Comparison of ENCODE assay signal across 31 mouse cellular contexts in genomic region chr12:82776686-82777085, GRCm38 (mm10).
"Had no signal": no experiment of that assay in that cellular context is flagged by ENCODE, and none has a peak within 500 bp of the region (broad histone marks: within the 10 kb centered on the region; RNA-seq: fewer than 3 reads in every experiment).

No protein-coding gene starts in this region.

- DNase-seq: left cerebral cortex, postnatal 4 days; liver; liver, embryonic 13.5 days; liver, postnatal 0 days; lung, adult 18-20 months; lung, adult 2 months; lung, embryonic 14.5 days; lung, postnatal 10 days; lung, postnatal 14 days; lung, postnatal 36 days; lung, postnatal 4 days had no signal

- H3K4me2 ChIP-seq: limb, embryonic 12.5 days; limb, embryonic 13.5 days; limb, embryonic 15.5 days; liver, embryonic 11.5 days; liver, embryonic 12.5 days; liver, embryonic 13.5 days; liver, embryonic 15.5 days; lung, embryonic 14.5 days; lung, embryonic 15.5 days; midbrain, embryonic 11.5 days; midbrain, embryonic 12.5 days; midbrain, embryonic 13.5 days; midbrain, embryonic 15.5 days; neural tube, embryonic 12.5 days had no signal

- H3K27me3 ChIP-seq: limb, embryonic 12.5 days; limb, embryonic 13.5 days; limb, embryonic 15.5 days; liver, embryonic 12.5 days; liver, embryonic 13.5 days; liver, embryonic 15.5 days; lung, embryonic 15.5 days; megakaryocyte, embryonic 14.5 days; midbrain, embryonic 12.5 days; midbrain, embryonic 13.5 days; midbrain, embryonic 15.5 days; neural tube, embryonic 12.5 days had no signal

- H3K4me1 ChIP-seq: limb, embryonic 10.5 days; limb, embryonic 12.5 days; limb, embryonic 13.5 days; limb, embryonic 15.5 days; liver, embryonic 12.5 days; liver, embryonic 13.5 days; liver, embryonic 15.5 days; lung, embryonic 15.5 days; megakaryocyte, embryonic 14.5 days; midbrain, embryonic 10.5 days; midbrain, embryonic 12.5 days; midbrain, embryonic 13.5 days; midbrain, embryonic 15.5 days; neural tube, embryonic 12.5 days had no signal

- H3K36me3 ChIP-seq: limb, embryonic 10.5 days; limb, embryonic 12.5 days; limb, embryonic 13.5 days; limb, embryonic 15.5 days; liver, embryonic 12.5 days; liver, embryonic 13.5 days; liver, embryonic 15.5 days; lung, embryonic 15.5 days; midbrain, embryonic 10.5 days; midbrain, embryonic 12.5 days; midbrain, embryonic 13.5 days; midbrain, embryonic 15.5 days; neural tube, embryonic 12.5 days had no signal

- H3K9me3 ChIP-seq: limb, embryonic 10.5 days; limb, embryonic 12.5 days; limb, embryonic 13.5 days; limb, embryonic 15.5 days; liver, embryonic 12.5 days; liver, embryonic 13.5 days; liver, embryonic 15.5 days; lung, embryonic 15.5 days; megakaryocyte, embryonic 14.5 days; midbrain, embryonic 10.5 days; midbrain, embryonic 12.5 days; midbrain, embryonic 13.5 days; midbrain, embryonic 15.5 days; neural tube, embryonic 12.5 days had no signal

- ATAC-seq: liver, embryonic 12.5 days; liver, postnatal 0 days; lung, postnatal 0 days; midbrain, embryonic 13.5 days; midbrain, embryonic 15.5 days; midbrain, embryonic 16.5 days had no signal

- H3K9ac ChIP-seq: limb, embryonic 12.5 days; limb, embryonic 13.5 days; limb, embryonic 15.5 days; liver, embryonic 12.5 days; liver, embryonic 13.5 days; liver, embryonic 14.5 days; liver, embryonic 15.5 days; liver, postnatal 0 days; lung, embryonic 14.5 days; lung, embryonic 15.5 days; midbrain, embryonic 12.5 days; midbrain, embryonic 13.5 days; midbrain, embryonic 15.5 days; neural tube, embryonic 12.5 days had no signal

- H3K27ac ChIP-seq: limb, embryonic 10.5 days; limb, embryonic 12.5 days; limb, embryonic 13.5 days; limb, embryonic 15.5 days; liver, embryonic 12.5 days; liver, embryonic 13.5 days; liver, embryonic 14.5 days; liver, embryonic 15.5 days; lung, embryonic 15.5 days; macrophage; midbrain, embryonic 10.5 days; midbrain, embryonic 12.5 days; midbrain, embryonic 13.5 days; midbrain, embryonic 15.5 days; neural tube, embryonic 12.5 days had no signal

- H3K4me3 ChIP-seq: limb, embryonic 10.5 days; limb, embryonic 12.5 days; limb, embryonic 13.5 days; limb, embryonic 15.5 days; liver, embryonic 12.5 days; liver, embryonic 13.5 days; liver, embryonic 15.5 days; lung, embryonic 15.5 days; megakaryocyte, embryonic 14.5 days; midbrain, embryonic 10.5 days; midbrain, embryonic 12.5 days; midbrain, embryonic 13.5 days; midbrain, embryonic 15.5 days; myocyte; neural tube, embryonic 12.5 days had no signal
